Mouse (Mus musculus) midbrain, embryonic 10.5 days (tissue): Measurements from ENCODE around the gene Dbt. TPM values are rescaled to one million over a fixed set of nuclear protein-coding genes. Genes with fewer than 3 reads are reported as not detected.

Experiments used
- DNase-seq: peaks from one replicate; pipeline ENCODE4 v3.0.0-alpha.2; 2017; ENCODE audit warnings: low spot score
- H3K27ac ChIP-seq: fragments of 300-500 bp; sonication (generic); replicated peaks from 2 replicates; pipeline ENCODE4 v1.5.1; 2016; ENCODE audit warnings: mild to moderate bottlenecking
- H3K27me3 ChIP-seq: fragments of 300-500 bp; sonication (generic); 2 replicates; pipeline ENCODE4 v1.6.1; 2016; ENCODE audit warnings: low read depth, mild to moderate bottlenecking; ENCODE audit not compliant: poor library complexity, severe bottlenecking
- H3K36me3 ChIP-seq: fragments of 300-500 bp; sonication (generic); 2 replicates; pipeline ENCODE4 v1.6.1; 2016; ENCODE audit warnings: mild to moderate bottlenecking, moderate library complexity
- H3K4me1 ChIP-seq: fragments of 300-500 bp; sonication (generic); 2 replicates; pipeline ENCODE4 v1.6.1; 2016
- H3K4me3 ChIP-seq: fragments of 300-500 bp; sonication (generic); 2 replicates; pipeline ENCODE4 v1.5.1; 2016; ENCODE audit warnings: mild to moderate bottlenecking, moderate library complexity
- H3K9me3 ChIP-seq: fragments of 300-500 bp; sonication (generic); replicated peaks from 2 replicates; pipeline ENCODE4 v1.6.1; 2016; ENCODE audit warnings: mild to moderate bottlenecking
- WGBS: fragments of 180-500 bp; shearing (Covaris S2); methylation state at CpG from one replicate; pipeline ENCODE4 v1.1.7; 2016; 5-methylcytosine and 5-hydroxymethylcytosine counted together
- polyA plus RNA-seq: library from polyadenylated mRNA; unstranded; fragments of >200 nt; fragmentation: Nextera tagmentation; extraction: Ambion mirVana; gene quantifications from 2 replicates; pipeline ENCODE4 v1.2.1, GENCODE M21; 2016

Gene Dbt
- polyA plus RNA-seq, 1 experiment from 2014 or later: 12.4 TPM

DNA sequence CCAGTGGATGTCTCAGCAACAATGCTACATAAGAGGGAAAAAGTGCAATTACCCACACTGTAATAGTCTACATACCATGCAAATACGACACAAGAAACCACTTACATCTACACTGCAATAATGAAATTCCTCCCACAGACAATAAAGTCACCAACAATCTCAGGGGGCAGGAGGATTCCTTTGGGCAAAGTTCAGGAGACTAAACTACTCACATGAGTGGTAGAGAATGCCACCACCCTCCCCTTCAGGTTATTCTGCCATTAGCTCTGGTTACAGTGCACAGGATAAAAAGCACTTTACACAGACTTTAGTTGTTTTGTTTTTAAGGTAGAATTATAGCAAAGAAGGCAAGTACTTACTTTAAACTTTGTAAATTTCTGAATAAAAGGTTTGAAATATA, 17.2 kb upstream of the Dbt start:
- WGBS: 92% methylated on average over 1 of the region's 1 CpGs
- H3K27me3 ChIP-seq: no peaks in the 10 kb centered on the region
- no peaks in the 10 kb centered on the region for H3K4me1 ChIP-seq
- H3K4me3 ChIP-seq: no peak overlapping the region
- H3K27ac ChIP-seq: no peak overlapping the region
- H3K9me3 ChIP-seq: no peaks in the 10 kb centered on the region
- no peak for DNase-seq
- H3K36me3 ChIP-seq: peaks cover 99% of the 10 kb centered on the region

- Histone ChIP-seq H3K27me3 (no peaks in the 10 kb centered on the region), H3K9me3 (no peaks in the 10 kb centered on the region), H3K4me1 (peaks cover 21% of the 10 kb centered on the region), H3K4me3 (peak within 1 kb of the TSS; percentile 99), H3K27ac (peak within 1 kb of the TSS; percentile 93), H3K36me3 (peaks cover 36% of the 10 kb centered on the region)
- WGBS: under 1% methylated on average over 42 of the region's 44 CpGs
- DNase-seq: peak; percentile 99
Observed at GRCm38 (mm10) chr3:116507772-116508351, 5.0 kb upstream of the Dbt start, which contains the start of gene Rtca. Gene Rtca (minus strand): TSS chr3:116508208.

- Histone ChIP-seq H3K27me3 (no peaks in the 10 kb centered on the region), H3K4me1 (peaks cover 16% of the 10 kb centered on the region), H3K4me3 (peak overlapping the region; percentile 77), H3K36me3 (0 out of 2 replicates have a peak, but pooled peaks cover 16% of the 10 kb centered on the region), H3K9me3 (no peaks in the 10 kb centered on the region), H3K27ac (peak overlapping the region; percentile 84)
- WGBS: 45% methylated on average over 12 of the region's 12 CpGs
- no peak for DNase-seq
Observed at GRCm38 (mm10) chr3:116512151-116512903, 543 bp upstream of the Dbt start.

DNA sequence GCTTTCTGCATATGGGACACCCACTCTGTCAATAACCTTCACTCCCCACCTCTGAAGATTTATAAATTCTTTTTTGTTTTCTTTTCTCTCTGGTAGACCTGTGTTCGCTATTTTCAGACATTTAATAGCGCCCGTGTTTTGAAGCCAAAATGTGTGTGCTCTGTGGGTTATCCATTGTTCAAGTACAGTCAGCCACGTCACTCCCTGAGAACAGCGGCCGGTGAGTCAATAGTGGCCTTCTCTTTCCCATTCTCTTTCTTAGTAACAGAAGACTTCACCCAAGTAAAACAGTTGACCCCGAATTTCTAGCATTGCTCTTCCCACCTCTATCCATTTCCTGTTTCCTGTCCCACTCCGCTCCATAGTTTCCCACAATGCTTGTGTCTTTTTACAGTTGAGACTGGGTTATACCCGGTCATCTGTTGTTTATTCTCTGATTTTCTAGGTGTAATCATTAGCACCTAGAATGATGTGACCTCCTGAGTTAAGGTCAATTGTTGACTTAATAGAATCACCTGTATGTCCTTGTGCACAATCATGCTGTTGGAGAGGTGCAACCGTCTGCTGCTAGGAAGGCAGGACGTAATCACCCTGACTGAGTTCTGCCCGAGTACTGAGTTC, 7.4 kb downstream of the Dbt start:
- Histone ChIP-seq H3K36me3 (peaks cover 41% of the 10 kb centered on the region), H3K27me3 (no peaks in the 10 kb centered on the region), H3K4me1 (no peaks in the 10 kb centered on the region), H3K9me3 (no peaks in the 10 kb centered on the region), H3K4me3 (no peak overlapping the region), H3K27ac (no peak overlapping the region)
- no peak for DNase-seq
- WGBS: 87% methylated on average over 12 of the region's 12 CpGs

DNA sequence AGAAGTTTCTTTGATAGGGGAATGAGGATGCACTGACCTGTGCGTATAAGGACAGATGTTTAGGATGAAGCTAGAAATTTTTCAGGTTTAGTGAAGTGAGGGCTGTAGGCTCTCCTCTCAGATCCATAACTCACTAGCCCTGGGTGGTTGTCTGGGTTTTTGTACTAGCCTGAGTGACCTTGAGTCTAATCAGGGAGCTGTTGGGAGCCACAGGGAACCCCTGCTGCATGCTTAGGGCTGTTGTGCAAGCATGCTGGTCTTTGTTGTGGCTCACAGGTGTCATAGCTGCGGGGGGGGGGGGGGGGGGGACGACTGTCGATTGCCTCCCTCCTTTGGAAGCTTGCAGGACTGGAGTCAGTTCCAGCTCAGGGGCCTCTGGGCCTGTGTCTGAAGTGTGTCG, 16.9 kb downstream of the Dbt start:
- no peak for DNase-seq
- Histone ChIP-seq H3K36me3 (peaks cover 25% of the 10 kb centered on the region), H3K9me3 (no peaks in the 10 kb centered on the region), H3K4me3 (no peak overlapping the region), H3K27me3 (no peaks in the 10 kb centered on the region), H3K27ac (no peak overlapping the region), H3K4me1 (no peaks in the 10 kb centered on the region)
- WGBS: 55% methylated on average over 5 of the region's 5 CpGs

- H3K4me3 ChIP-seq: no peak overlapping the region
- H3K4me1 ChIP-seq: no peaks in the 10 kb centered on the region
- peaks cover 33% of the 10 kb centered on the region for H3K36me3 ChIP-seq
- no peaks in the 10 kb centered on the region for H3K9me3 ChIP-seq
- H3K27me3 ChIP-seq: no peaks in the 10 kb centered on the region
- no peak overlapping the region for H3K27ac ChIP-seq
- DNase-seq: no peak
- 95% methylated on average over 4 of the region's 4 CpGs for WGBS
Observed at GRCm38 (mm10) chr3:116530826-116531225, 18.0 kb downstream of the Dbt start.

- Histone ChIP-seq H3K9me3 (no peaks in the 10 kb centered on the region), H3K27ac (no peak overlapping the region), H3K4me3 (no peak overlapping the region), H3K27me3 (no peaks in the 10 kb centered on the region), H3K36me3 (peaks cover 82% of the 10 kb centered on the region), H3K4me1 (no peaks in the 10 kb centered on the region)
- DNase-seq: no peak
- 73% methylated on average over 16 of the region's 16 CpGs for WGBS
Observed at GRCm38 (mm10) chr3:116536428-116537199, 23.7 kb downstream of the Dbt start.

- H3K36me3 ChIP-seq: peaks cover 88% of the 10 kb centered on the region
- no peaks in the 10 kb centered on the region for H3K9me3 ChIP-seq
- no peak overlapping the region for H3K27ac ChIP-seq
- no peaks in the 10 kb centered on the region for H3K27me3 ChIP-seq
- DNase-seq: no peak
- 57% methylated on average over 6 of the region's 6 CpGs for WGBS
- H3K4me1 ChIP-seq: no peaks in the 10 kb centered on the region
- H3K4me3 ChIP-seq: no peak overlapping the region
Observed at GRCm38 (mm10) chr3:116537200-116537573, 24.3 kb downstream of the Dbt start.

GRCm38 (mm10) chr3:116542070-116542469, 29.2 kb downstream of the Dbt start:
- no peak overlapping the region for H3K4me3 ChIP-seq
- H3K4me1 ChIP-seq: no peaks in the 10 kb centered on the region
- 89% methylated on average over 2 of the region's 2 CpGs for WGBS
- no peaks in the 10 kb centered on the region for H3K9me3 ChIP-seq
- H3K27me3 ChIP-seq: no peaks in the 10 kb centered on the region
- H3K27ac ChIP-seq: no peak overlapping the region
- H3K36me3 ChIP-seq: peaks cover 86% of the 10 kb centered on the region
- no peak for DNase-seq

GRCm38 (mm10) chr3:116542532-116542931, 29.7 kb downstream of the Dbt start:
- peaks cover 87% of the 10 kb centered on the region for H3K36me3 ChIP-seq
- no peak for DNase-seq
- no peaks in the 10 kb centered on the region for H3K9me3 ChIP-seq
- no peaks in the 10 kb centered on the region for H3K4me1 ChIP-seq
- no peak overlapping the region for H3K4me3 ChIP-seq
- WGBS: 86% methylated on average over 3 of the region's 3 CpGs
- no peak overlapping the region for H3K27ac ChIP-seq
- no peaks in the 10 kb centered on the region for H3K27me3 ChIP-seq

- 95% methylated on average over 5 of the region's 5 CpGs for WGBS
- H3K27ac ChIP-seq: no peak overlapping the region
- no peak overlapping the region for H3K4me3 ChIP-seq
- H3K9me3 ChIP-seq: no peaks in the 10 kb centered on the region
- no peaks in the 10 kb centered on the region for H3K4me1 ChIP-seq
- H3K36me3 ChIP-seq: peaks cover 74% of the 10 kb centered on the region
- no peak for DNase-seq
- H3K27me3 ChIP-seq: no peaks in the 10 kb centered on the region
Observed at GRCm38 (mm10) chr3:116547430-116547829, 34.6 kb downstream of the Dbt start.

- WGBS: 95% methylated on average over 5 of the region's 5 CpGs
- Histone ChIP-seq H3K36me3 (peaks cover 45% of the 10 kb centered on the region), H3K4me3 (no peak overlapping the region), H3K27ac (no peak overlapping the region), H3K9me3 (no peaks in the 10 kb centered on the region), H3K27me3 (no peaks in the 10 kb centered on the region), H3K4me1 (no peaks in the 10 kb centered on the region)
- DNase-seq: no peak
Observed at GRCm38 (mm10) chr3:116551362-116551761, 38.5 kb downstream of the Dbt start.
